Mouse (Mus musculus): Measurements from ENCODE around the gene Gpr3. TPM values are rescaled to one million over a fixed set of nuclear protein-coding genes. Genes with fewer than 3 reads are reported as not detected.

Gpr3 gene
- polyA plus RNA-seq, 1 experiment from 2014 or later: 0.37 TPM

- H3K4me1 ChIP-seq (ENCODE audit: control insufficient read depth, insufficient read depth, low read length): peaks cover 65% of the 10 kb centered on the region
Measured at GRCm38 (mm10) chr4:133199743-133200142, 12.6 kb downstream of the Gpr3 start.

GRCm38 (mm10) chr4:133198337-133199180 lies 13.8 kb downstream of the Gpr3 start:
- 22% methylated on average over 19 of the region's 19 CpGs for WGBS (ENCODE audit: insufficient replicate concordance)
- no peaks in the 10 kb centered on the region for H3K27me3 ChIP-seq (ENCODE audit: control insufficient read depth, insufficient read depth, low read length)
- no peak overlapping the region; the same call in 1 of the 2 replicates for H3K4me2 ChIP-seq
- peak overlapping the region; percentile 84 for H3K27ac ChIP-seq (ENCODE audit: low read depth, low read length)
- H3K4me1 ChIP-seq (ENCODE audit: control insufficient read depth, insufficient read depth, low read length): peaks cover 56% of the 10 kb centered on the region
- H3K36me3 ChIP-seq (ENCODE audit: control insufficient read depth, insufficient read depth, low read length): peaks cover 8% of the 10 kb centered on the region; the same call in 1 of the 2 replicates
- no peak overlapping the region for H3K4me3 ChIP-seq (ENCODE audit: low read depth, low read length)
- H3K9me3 ChIP-seq (replicated peaks; ENCODE audit: control insufficient read depth, low read length): no peaks in the 10 kb centered on the region
- peak overlapping the region; percentile 46; the same call in 1 of the 2 replicates for H3K9ac ChIP-seq (ENCODE audit: low read depth, low read length)
- ATAC-seq (replicated peaks; ENCODE audit: insufficient number of reproducible peaks, low FRiP score, low TSS enrichment): 0 out of 2 replicates have a peak, but pooled peaks have one; percentile 19

More at GRCm38 (mm10) chr4:133199743-133200142, 12.6 kb downstream of the Gpr3 start:
- Histone ChIP-seq H3K4me2 (peak overlapping the region; percentile 31; the same call in 1 of the 2 replicates), H3K4me3 (ENCODE audit: low read depth, low read length) (no peak overlapping the region), H3K9me3 (replicated peaks; ENCODE audit: control insufficient read depth, low read length) (no peaks in the 10 kb centered on the region), H3K9ac (ENCODE audit: low read depth, low read length) (peak overlapping the region; percentile 61; the same call in 1 of the 2 replicates), H3K27ac (ENCODE audit: low read depth, low read length) (peak overlapping the region; percentile 66), H3K36me3 (ENCODE audit: control insufficient read depth, insufficient read depth, low read length) (peaks cover 4% of the 10 kb centered on the region; the same call in 1 of the 2 replicates), H3K27me3 (ENCODE audit: control insufficient read depth, insufficient read depth, low read length) (no peaks in the 10 kb centered on the region)
- WGBS (ENCODE audit: insufficient replicate concordance): 46% methylated on average over 6 of the region's 6 CpGs
- no peak for ATAC-seq (replicated peaks; ENCODE audit: insufficient number of reproducible peaks, low FRiP score, low TSS enrichment)

- Histone ChIP-seq H3K4me1 (ENCODE audit: control insufficient read depth, insufficient read depth, low read length) (peaks cover 54% of the 10 kb centered on the region), H3K27ac (ENCODE audit: low read depth, low read length) (peak overlapping the region; percentile 84), H3K36me3 (ENCODE audit: control insufficient read depth, insufficient read depth, low read length) (peaks cover 15% of the 10 kb centered on the region; the same call in 1 of the 2 replicates), H3K9me3 (replicated peaks; ENCODE audit: control insufficient read depth, low read length) (no peaks in the 10 kb centered on the region), H3K4me3 (ENCODE audit: low read depth, low read length) (no peak overlapping the region), H3K9ac (ENCODE audit: low read depth, low read length) (peak overlapping the region; percentile 62; the same call in 1 of the 2 replicates), H3K4me2 (no peak overlapping the region), H3K27me3 (ENCODE audit: control insufficient read depth, insufficient read depth, low read length) (no peaks in the 10 kb centered on the region)
- 34% methylated on average over 13 of the region's 13 CpGs for WGBS (ENCODE audit: insufficient replicate concordance)
- ATAC-seq (replicated peaks; ENCODE audit: insufficient number of reproducible peaks, low FRiP score, low TSS enrichment): no peak
Measured at GRCm38 (mm10) chr4:133197801-133198286, 14.5 kb downstream of the Gpr3 start.

GRCm38 (mm10) chr4:133197355-133197754 lies 15.0 kb downstream of the Gpr3 start:
- Histone ChIP-seq H3K27ac (ENCODE audit: low read depth, low read length) (peak overlapping the region; percentile 84), H3K4me1 (ENCODE audit: control insufficient read depth, insufficient read depth, low read length) (peaks cover 54% of the 10 kb centered on the region), H3K4me3 (ENCODE audit: low read depth, low read length) (no peak overlapping the region), H3K27me3 (ENCODE audit: control insufficient read depth, insufficient read depth, low read length) (no peaks in the 10 kb centered on the region), H3K9ac (ENCODE audit: low read depth, low read length) (peak overlapping the region; percentile 62), H3K36me3 (ENCODE audit: control insufficient read depth, insufficient read depth, low read length) (peaks cover 18% of the 10 kb centered on the region), H3K9me3 (replicated peaks; ENCODE audit: control insufficient read depth, low read length) (no peaks in the 10 kb centered on the region), H3K4me2 (no peak overlapping the region)
- no peak for ATAC-seq (replicated peaks; ENCODE audit: insufficient number of reproducible peaks, low FRiP score, low TSS enrichment)
- 31% methylated on average over 5 of the region's 5 CpGs for WGBS (ENCODE audit: insufficient replicate concordance)

- H3K4me1 ChIP-seq (ENCODE audit: control insufficient read depth, insufficient read depth, low read length): peaks cover 53% of the 10 kb centered on the region
- peaks cover 21% of the 10 kb centered on the region for H3K36me3 ChIP-seq (ENCODE audit: control insufficient read depth, insufficient read depth, low read length)
- ATAC-seq (replicated peaks; ENCODE audit: insufficient number of reproducible peaks, low FRiP score, low TSS enrichment): no peak
Measured at GRCm38 (mm10) chr4:133196852-133197251, 15.5 kb downstream of the Gpr3 start.

GRCm38 (mm10) chr4:133196136-133196535 lies 16.2 kb downstream of the Gpr3 start:
- no peak overlapping the region for H3K9ac ChIP-seq (ENCODE audit: low read depth, low read length)
- 54% methylated on average over 2 of the region's 2 CpGs for WGBS (ENCODE audit: insufficient replicate concordance)
- H3K36me3 ChIP-seq (ENCODE audit: control insufficient read depth, insufficient read depth, low read length): peaks cover 23% of the 10 kb centered on the region
- H3K27me3 ChIP-seq (ENCODE audit: control insufficient read depth, insufficient read depth, low read length): no peaks in the 10 kb centered on the region
- no peak overlapping the region for H3K4me2 ChIP-seq
- no peak overlapping the region for H3K27ac ChIP-seq (ENCODE audit: low read depth, low read length)
- ATAC-seq (replicated peaks; ENCODE audit: insufficient number of reproducible peaks, low FRiP score, low TSS enrichment): no peak
- no peaks in the 10 kb centered on the region for H3K9me3 ChIP-seq (replicated peaks; ENCODE audit: control insufficient read depth, low read length)
- H3K4me3 ChIP-seq (ENCODE audit: low read depth, low read length): no peak overlapping the region
- peaks cover 48% of the 10 kb centered on the region for H3K4me1 ChIP-seq (ENCODE audit: control insufficient read depth, insufficient read depth, low read length)

More at GRCm38 (mm10) chr4:133196852-133197251, 15.5 kb downstream of the Gpr3 start:
- Histone ChIP-seq H3K9ac (ENCODE audit: low read depth, low read length) (0 out of 2 replicates have a peak overlapping the region, but pooled peaks have one; percentile 43), H3K4me3 (ENCODE audit: low read depth, low read length) (no peak overlapping the region), H3K4me2 (no peak overlapping the region), H3K9me3 (replicated peaks; ENCODE audit: control insufficient read depth, low read length) (no peaks in the 10 kb centered on the region), H3K27me3 (ENCODE audit: control insufficient read depth, insufficient read depth, low read length) (no peaks in the 10 kb centered on the region), H3K27ac (ENCODE audit: low read depth, low read length) (0 out of 2 replicates have a peak overlapping the region, but pooled peaks have one; percentile 46)
- 52% methylated on average over 7 of the region's 7 CpGs for WGBS (ENCODE audit: insufficient replicate concordance)

- peaks cover 36% of the 10 kb centered on the region for H3K4me1 ChIP-seq (ENCODE audit: control insufficient read depth, insufficient read depth, low read length)
- no peaks in the 10 kb centered on the region for H3K27me3 ChIP-seq (ENCODE audit: control insufficient read depth, insufficient read depth, low read length)
- 67% methylated on average over 4 of the region's 4 CpGs for WGBS (ENCODE audit: insufficient replicate concordance)
- peaks cover 25% of the 10 kb centered on the region for H3K36me3 ChIP-seq (ENCODE audit: control insufficient read depth, insufficient read depth, low read length)
- H3K4me2 ChIP-seq: no peak overlapping the region
- H3K9me3 ChIP-seq (replicated peaks; ENCODE audit: control insufficient read depth, low read length): no peaks in the 10 kb centered on the region
- no peak for ATAC-seq (replicated peaks; ENCODE audit: insufficient number of reproducible peaks, low FRiP score, low TSS enrichment)
- H3K4me3 ChIP-seq (ENCODE audit: low read depth, low read length): no peak overlapping the region
- H3K27ac ChIP-seq (ENCODE audit: low read depth, low read length): no peak overlapping the region
- H3K9ac ChIP-seq (ENCODE audit: low read depth, low read length): no peak overlapping the region
Measured at GRCm38 (mm10) chr4:133195014-133195413, 17.3 kb downstream of the Gpr3 start.

- no peaks in the 10 kb centered on the region for H3K27me3 ChIP-seq (ENCODE audit: control insufficient read depth, insufficient read depth, low read length)
- no peak overlapping the region for H3K27ac ChIP-seq (ENCODE audit: low read depth, low read length)
- no peak overlapping the region for H3K4me3 ChIP-seq (ENCODE audit: low read depth, low read length)
- H3K9ac ChIP-seq (ENCODE audit: low read depth, low read length): no peak overlapping the region
- H3K4me1 ChIP-seq (ENCODE audit: control insufficient read depth, insufficient read depth, low read length): peaks cover 31% of the 10 kb centered on the region
- ATAC-seq (replicated peaks; ENCODE audit: insufficient number of reproducible peaks, low FRiP score, low TSS enrichment): no peak
- H3K4me2 ChIP-seq: no peak overlapping the region
- 85% methylated on average over 11 of the region's 11 CpGs for WGBS (ENCODE audit: insufficient replicate concordance)
- peaks cover 27% of the 10 kb centered on the region for H3K36me3 ChIP-seq (ENCODE audit: control insufficient read depth, insufficient read depth, low read length)
- H3K9me3 ChIP-seq (replicated peaks; ENCODE audit: control insufficient read depth, low read length): no peaks in the 10 kb centered on the region
Measured at GRCm38 (mm10) chr4:133194482-133194881, 17.9 kb downstream of the Gpr3 start.
